Mouse (Mus musculus) heart, adult 18-20 months (tissue): Measurements from ENCODE around the gene Phf1. TPM values are rescaled to one million over a fixed set of nuclear protein-coding genes. Genes with fewer than 3 reads are reported as not detected.

ENCODE experiments used
- DNase-seq, 2 experiments: peaks; one replicate each; pipeline ENCODE4 v3.0.0; 2021 to 2022; ENCODE audit warnings: mixed read lengths in 1 of 2
- total RNA-seq, 2 experiments: library from RNA; stranded (reverse); gene quantifications; 2 replicates each; pipeline ENCODE4 v1.2.3; 2021

Phf1 gene
- total RNA-seq, 2 experiments from 2014 or later = 15.3 to 16.5 TPM

DNA sequence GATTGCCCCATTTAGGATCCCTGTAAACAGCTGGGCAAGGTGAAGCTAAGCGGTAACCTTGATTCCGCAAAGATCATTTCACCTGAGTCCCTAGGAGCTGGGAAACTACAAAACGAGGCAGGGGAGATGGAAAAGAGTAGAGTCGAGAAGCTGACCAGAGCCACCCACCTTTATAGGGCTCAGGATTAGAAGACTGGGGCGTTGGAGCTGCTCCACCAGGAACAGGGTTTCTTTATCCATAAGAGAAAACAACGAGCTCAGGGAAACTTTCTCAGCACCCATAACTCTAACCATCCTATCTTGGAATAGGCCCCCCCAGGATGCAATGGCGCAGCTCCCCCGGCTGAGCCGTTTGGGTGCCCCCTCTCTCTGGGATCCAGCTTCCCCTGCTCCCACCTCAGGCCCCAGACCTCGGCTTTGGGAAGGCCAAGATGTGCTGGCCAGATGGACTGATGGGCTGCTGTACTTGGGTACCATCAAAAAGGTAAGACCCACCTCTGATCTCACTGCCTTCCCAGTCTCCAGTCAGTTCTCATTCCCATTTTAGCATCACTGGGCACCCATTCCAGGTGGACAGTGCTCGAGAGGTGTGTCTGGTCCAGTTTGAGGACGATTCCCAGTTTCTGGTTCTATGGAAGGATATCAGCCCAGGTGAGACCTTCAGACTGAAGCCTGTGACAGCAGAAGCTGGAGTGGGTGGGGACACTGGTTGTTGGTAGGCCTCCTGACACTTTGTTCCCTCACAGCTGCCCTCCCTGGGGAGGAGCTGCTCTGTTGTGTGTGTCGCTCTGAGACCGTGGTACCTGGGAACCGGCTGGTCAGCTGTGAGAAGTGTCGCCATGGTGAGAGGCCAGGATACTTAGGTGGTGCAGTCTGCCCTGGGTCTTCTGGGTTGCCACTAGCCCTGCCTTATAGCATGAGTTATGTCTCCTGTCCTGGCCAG is 1.3 kb downstream of the Phf1 start:
- DNase-seq = no peak

DNA sequence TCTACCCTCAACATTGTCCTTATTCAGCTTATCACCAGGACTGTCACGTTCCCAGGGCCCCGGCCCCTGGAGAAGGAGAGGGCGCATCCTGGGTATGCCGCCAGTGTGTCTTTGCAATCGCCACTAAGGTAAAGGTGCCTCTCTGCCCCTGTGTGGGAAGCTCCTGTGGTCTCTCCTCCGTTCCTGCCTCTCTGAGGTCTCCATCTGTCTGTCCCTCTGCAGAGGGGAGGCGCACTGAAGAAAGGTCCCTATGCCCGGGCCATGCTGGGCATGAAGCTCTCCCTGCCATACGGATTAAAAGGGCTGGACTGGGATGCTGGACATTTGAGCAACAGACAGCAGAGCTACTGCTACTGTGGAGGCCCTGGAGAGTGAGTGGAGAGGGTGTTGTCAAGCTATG is 2.2 kb downstream of the Phf1 start:
- no peak for DNase-seq

DNA sequence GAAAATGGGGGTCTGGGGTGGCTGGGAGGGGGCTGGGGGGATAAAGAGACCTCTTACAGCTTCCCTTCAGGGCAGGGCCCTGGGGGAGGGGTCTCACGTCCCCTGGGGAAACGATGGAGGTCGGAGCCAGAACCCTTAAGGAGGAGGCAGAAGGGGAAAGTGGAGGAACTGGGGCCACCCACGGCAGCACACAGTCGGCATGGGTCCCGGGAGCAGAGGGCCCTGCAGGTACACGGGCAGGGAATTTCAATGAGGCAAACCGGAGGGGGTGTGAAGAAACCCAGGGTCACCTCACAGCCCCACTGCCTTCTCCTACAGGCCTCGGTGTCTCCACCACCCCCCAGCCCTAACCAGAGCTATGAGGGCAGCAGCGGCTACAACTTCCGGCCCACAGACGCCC is 3.6 kb downstream of the Phf1 start:
- DNase-seq = no peak

DNA sequence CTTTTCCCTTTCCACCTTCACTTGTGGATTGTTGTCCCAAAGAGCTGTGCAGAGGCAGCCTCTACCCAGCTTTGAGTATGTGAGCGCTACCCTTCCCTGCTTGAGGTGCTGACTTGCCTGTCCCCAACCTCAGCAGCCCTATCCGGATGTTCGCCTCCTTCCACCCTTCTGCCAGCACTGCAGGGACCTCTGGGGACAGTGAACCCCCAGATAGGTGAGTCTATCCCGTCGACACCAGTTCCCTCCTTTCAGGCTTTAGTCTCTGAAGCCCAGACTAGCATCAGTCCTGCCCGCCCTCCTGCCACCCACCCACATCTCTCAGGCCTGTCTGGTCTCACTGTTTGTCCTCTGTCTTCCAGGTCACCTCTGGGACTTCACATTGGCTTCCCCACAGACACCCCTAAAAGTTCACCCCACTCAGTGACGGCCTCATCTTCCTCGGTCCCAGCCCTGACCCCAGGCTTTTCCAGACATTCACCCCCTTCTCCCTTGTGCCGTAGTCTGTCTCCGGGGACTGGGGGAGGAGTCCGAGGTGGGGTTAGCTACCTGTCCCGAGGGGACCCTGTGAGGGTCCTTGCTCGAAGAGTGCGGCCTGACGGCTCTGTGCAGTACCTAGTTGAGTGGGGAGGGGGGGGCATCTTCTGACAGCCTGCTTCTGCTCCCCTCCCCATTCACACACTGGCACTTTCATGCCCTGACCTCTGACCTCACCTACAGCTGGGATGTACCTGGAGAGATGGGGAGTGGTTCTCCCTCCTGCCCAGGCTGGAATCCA is 4.3 kb downstream of the Phf1 start:
- no peak for DNase-seq

DNA sequence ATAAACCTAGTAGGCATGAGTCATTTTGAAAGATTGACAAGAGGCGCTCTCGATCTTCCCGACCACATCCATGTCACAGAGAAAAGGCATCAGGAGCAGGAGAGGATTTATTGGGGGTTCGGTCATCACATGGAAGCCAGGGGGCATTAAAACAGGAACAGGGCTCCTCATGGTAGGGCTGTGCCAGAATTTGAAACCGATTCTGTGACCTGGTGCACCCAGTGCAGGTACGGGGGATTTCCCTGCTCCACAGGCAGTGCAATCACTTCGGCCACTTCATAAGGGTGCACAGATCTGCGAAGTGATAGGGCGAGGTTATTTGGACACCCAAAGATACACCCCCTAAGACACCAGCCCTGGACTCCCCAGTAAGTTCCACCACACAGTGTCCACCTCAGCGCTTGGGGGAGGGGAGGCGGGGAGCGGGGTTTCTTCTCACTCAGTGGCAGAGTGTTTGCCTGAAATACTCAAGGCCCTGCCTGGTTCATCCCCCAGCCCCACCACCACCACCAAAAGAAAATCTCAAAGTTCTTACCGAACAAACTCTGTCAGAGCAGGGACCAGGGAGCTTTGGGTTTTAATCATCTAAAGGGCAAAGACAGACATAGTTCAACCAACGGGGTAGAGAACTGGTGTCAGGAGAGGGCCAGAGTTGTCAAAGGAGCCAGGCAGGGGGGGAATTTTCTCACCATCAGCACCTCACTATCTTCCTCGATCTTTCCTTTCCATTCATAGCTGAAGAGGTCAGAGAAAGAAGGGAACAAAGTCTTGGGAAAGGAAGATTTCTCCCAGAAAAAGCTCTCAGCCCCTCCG is 5.2 kb downstream of the Phf1 start:
- DNase-seq = no peak

DNA sequence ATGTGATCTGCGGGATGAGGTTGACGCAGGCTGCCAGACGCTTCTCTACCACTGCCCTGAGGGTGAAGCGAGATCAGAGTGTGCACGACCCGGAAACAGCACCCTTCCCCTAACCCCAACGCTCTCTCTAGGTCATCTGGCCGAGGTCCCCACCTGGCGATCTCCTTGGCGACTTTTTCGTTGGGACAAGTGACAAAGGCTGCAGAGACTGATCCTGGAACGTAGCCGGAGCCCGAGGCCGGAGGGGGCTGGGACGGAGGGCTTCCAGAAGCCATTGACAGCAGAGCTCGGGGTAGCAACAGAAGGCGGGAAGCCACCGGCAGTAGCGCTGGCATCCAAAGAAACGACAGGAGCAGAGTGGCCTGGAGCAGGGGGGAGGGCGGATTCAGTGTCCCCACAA is 5.9 kb downstream of the Phf1 start:
- no peak for DNase-seq

DNA sequence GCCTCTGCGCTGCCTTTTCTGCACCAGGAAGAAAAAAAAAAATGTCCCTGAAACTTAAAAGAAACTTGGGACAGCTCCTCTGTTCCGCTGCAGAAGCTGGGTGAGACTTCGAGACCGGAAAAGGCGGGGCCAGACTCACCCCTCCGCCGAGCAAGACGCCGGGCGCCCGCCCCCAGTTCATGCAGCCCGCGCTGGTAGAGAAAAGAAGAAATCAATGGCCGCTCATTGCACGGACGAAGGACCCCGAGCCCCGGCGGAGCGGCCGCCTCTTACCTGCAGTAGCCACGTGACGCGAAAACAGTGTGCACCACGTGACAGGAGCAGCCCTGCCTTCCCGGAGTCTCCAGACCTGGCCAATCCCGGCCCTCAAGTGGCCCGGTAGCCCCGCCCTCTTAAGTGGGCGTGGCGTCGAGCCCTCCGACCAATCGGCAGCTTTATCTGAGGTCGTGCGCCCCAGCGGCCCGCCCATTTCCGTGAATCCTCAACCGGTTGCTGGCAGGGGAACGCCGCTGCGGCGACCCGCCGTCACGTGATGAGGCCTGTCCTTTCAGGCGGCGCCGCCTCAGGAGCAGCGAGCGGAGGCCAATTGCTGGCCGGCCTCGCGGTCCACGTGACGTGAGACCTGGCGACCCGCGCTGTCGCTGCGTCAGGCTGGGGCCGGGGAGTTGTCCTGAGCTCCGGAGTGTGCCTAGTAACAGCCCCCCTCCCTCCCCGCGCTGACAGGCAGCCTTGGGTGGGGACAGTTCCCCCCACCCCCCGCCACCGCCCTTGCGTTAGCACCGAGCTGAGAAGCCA is 6.5 kb downstream of the Phf1 start, which contains the start of gene Cuta:
Gene Cuta, minus strand, starts transcription at position 392 of the 795 bp plus-strand sequence.
- peak; percentile 99 to 100 for DNase-seq

DNA sequence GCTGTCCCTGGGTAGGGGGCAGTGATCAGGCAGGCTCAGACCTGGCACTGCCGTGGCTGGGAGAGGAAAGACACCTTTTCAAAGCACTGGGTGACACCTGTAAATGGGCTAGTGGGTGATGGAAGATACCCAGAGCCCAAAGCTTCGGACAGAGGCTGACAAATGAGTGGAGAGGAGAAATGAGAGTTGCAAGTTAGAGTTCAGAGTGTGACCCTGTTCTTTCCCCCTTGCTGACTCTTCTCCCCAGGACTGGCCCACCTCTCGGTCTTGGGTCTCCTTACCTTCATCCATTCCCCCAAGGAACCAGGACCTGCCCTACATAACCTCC is 7.1 kb downstream of the Phf1 start:
- DNase-seq = no peak

DNA sequence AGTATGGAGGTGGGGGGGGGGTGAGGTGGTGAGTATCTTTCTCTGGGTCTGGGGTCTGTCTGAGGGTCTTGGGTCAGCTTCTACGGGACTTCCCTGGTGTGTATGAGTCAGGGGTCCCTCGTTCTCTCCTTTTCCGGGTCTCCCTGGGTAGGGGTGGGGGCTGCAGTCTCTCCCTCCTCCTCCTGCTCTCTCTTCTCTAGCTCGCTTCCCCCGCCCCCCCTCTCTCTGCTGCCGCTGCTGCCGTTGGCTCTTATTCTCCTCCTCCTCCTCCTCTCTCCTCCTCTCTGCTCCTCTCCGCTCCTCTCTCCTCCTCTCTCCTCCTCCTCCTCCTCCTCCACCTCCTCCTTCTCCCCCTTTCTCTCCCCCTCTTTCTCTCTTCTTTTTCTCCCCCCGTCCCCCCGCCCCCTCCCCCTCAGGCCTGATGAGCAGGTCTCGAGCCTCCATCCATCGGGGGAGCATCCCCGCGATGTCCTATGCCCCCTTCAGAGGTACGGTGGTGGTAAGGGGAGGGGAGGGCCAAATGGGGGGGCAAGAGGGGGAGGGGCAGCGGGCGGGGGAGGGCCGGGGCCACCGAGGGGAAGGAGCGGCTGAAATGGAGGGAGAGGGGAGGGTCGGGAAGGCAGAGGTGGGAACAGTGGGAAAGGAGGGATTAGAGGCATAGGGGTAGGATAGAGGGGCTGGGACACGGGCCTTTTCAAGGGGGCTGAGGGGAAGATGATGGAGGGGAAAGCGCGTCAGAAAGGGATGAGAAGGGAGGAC is 8.4 kb downstream of the Phf1 start, which contains the start of gene Syngap1:
Gene Syngap1, plus strand, starts transcription at position 223 of the 759 bp plus-strand sequence.
- peak in 1 of 2 experiments; percentile 34 for DNase-seq

DNA sequence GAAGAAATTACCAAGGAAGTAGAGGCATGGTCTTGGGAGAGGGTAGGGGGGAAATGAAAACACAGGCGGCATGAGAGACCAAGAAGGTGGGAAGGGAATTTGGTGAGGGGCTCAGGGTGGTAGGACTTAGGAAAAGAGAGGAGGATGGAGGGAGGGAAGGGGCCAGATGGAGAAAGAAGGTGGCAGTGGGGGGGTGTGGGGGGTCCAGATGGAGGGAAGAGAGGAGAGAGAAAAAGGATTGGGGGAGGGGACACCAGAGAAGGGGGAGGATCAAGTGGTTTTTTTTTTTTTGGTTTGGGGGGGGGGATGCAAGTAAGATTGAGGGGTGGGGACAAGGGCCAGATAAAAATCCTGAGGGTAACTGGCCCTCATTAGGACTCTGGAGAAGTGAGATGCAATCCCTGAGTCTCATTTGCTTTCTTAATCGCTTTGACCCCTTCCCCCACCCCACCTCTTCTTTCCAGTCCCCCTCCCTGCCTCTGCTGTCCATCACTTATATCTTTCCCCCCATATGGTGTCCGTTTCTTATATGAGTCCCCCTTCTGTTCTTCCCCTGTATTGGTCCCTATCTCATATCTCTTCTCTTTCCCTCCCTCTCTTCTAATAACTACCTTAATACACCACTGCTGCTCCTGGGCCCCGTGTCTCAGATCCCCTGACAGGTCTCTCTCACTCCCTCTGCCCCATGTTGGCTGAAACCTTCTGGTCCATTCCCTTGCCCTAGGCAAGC is 9.2 kb downstream of the Phf1 start:
- no peak for DNase-seq

DNA sequence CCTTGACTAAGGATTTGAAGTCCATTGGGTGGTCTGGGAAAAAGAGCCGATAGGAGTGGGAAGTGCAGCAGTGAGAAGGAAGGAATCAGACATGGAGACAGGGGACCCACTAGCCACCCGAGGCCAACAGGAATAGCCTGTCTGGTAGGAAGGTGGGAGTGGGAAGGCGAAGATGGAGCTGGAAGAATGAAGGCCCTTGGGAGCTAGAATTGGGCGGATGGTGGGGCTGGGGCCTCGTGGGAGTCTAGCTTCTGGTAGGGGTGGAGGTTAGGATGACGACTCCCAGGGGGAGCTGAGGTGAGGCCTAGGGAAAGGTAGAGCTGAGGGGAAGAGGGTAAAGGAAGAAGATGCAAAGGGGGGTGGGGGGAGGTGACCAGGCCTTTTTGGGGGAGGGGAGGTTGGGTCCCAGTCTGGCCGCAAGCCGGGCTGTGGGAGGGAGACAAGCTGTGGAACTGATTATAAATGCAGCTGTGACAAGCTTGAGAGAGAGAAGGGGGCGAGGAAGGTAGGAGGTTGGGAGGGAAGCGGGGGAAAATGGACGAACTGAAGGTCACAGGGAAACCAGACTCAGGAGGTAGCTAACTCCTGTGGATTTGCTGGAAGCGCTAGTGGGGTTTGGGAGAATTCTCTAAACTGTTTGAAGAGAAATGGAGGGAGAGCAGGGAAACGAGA is 13.1 kb downstream of the Phf1 start:
- no peak for DNase-seq

DNA sequence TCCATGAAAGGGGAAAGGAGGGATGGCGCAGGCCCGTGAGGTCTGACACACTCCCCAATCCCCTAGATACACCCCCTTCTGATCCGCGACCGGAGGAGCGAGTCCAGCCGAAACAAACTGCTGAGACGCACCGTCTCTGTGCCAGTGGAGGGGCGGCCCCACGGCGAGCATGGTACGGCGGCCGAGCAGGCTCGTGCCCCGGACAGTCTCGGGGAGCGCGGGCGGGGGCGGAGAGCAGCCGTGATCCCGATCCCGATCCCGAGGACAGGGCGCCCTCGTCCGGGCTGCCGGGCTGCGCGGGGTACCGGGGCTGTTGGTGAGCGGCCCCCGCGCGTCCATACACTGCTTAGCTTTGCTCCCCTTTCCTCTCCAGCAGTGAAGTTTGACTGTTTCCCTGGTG is 13.7 kb downstream of the Phf1 start:
- peak; percentile 84 to 86 for DNase-seq

DNA sequence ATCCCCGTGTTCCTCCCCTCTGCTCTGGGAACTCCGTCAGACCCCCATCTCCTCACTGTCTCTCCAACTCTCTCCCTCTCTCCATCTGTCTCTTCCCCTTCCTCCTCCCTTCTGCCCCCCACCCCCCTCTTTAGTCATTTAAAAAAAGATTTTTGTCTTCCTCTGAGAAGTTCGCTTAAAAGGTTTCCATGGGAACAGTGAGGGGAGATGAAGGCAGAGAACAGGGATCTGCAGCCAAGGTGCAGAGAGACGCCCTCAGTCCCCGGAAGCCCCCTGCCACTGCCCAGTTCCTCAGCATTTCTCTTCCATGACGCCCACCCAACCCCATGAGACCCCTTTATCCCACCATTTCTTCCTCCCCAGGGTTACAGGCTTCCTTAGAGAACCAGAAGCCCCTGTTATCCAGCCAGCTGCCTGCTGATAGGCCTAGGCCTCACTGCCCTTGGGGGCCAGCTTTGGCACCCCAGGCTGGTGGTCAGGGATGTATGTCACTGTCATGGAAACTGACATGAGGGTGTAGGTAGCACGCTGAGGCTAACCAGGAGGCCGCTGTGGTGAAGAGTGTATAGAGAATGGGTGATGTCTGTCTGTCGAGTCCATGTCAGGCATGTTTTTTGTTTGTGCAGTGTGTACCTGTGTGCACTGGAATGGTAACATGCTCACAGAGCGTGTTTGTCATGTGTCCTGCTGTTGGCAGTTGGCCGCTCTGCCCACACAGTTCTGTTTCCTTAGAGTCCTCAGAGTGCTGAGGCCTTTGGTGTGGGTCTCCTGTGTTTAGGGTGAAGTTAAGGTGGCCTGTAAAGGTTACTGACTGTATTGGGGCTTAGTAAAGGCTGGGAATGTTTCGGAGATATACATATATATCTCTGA is 14.6 kb downstream of the Phf1 start:
- DNase-seq = no peak

DNA sequence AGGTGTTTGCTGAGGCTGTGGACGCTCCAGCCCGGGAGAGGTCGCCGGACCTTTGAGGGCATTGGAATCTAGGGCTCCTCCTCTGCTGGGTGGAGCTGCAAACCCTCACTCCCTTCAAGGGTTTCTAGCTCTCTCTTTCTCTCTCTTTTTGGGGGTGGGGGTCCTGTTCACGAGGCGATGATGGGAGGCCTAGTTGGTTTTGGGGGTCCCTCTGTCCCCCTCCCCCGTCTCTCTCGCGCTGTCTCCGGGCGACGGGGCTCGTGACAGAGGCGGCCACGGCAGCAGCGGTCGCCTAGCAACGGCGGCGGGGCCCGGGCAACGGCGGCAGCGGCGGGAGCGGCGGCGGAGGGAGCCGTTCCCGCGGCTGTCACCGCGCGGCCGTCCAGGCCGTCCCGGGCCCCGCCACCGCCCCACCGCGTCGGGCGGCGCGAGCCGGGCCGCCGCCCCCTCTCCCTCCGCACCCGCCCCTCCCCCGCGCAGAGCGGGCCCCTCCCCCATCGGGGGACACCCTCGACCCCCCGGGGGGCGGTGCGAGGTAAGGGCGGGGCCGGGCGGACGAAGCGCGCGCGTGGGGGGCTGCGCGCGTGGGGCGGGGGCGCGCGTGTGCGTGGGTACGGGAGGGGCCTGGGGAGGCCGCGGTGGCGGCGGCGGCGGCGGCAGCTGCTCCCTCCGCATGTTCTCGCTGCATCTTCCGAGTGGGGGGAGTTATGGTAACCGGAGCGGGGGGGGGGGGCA is 15.6 kb downstream of the Phf1 start:
- DNase-seq = peak; percentile 54 to 67

DNA sequence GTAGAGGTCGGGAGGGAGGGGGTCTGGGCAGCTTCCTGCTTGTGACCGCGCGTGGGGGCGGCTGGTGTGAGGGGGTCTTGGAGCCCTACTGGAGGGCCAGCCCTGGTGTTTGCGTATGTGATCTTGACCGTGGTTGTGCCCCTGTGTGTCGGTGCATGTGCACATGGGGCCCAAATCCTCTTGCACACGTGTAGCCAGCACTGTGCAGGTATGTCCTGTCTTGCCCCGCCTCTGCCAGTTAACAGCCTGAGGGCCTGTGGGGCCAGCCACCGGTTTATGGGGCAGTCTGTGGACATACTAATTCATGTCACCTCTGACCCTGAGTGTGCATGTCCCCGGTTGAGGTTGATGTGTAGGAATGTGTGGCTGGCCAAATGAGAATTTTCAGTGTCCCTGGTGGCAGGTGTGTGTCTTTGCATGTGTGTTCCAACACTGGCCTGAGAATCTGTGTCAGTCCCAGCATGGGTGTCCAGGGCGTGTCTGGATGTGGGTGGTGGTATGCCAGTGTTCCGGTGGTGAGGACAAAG is 16.3 kb downstream of the Phf1 start:
- DNase-seq = peak in 1 of 2 experiments; percentile 34

DNA sequence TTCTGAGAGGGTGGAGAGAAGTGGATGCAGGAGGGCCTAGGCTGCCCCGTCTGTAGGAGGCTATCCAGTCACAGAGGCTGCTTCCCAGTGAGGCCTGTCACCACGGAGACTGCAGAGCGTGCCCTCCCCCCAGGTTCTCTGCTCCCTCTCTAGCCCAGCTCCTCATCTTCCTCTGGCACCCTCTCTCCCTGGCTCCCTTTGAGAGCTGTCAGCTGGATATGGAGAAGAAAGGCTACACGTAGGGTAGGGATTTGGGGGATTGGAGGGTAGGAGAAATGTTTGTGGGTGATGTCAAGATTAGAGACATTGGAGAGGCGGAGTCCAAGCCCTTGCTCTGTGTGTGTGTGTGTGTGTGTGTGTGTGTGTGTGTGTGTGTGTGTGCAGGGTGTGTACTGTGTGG is 17.0 kb downstream of the Phf1 start:
- no peak for DNase-seq

DNA sequence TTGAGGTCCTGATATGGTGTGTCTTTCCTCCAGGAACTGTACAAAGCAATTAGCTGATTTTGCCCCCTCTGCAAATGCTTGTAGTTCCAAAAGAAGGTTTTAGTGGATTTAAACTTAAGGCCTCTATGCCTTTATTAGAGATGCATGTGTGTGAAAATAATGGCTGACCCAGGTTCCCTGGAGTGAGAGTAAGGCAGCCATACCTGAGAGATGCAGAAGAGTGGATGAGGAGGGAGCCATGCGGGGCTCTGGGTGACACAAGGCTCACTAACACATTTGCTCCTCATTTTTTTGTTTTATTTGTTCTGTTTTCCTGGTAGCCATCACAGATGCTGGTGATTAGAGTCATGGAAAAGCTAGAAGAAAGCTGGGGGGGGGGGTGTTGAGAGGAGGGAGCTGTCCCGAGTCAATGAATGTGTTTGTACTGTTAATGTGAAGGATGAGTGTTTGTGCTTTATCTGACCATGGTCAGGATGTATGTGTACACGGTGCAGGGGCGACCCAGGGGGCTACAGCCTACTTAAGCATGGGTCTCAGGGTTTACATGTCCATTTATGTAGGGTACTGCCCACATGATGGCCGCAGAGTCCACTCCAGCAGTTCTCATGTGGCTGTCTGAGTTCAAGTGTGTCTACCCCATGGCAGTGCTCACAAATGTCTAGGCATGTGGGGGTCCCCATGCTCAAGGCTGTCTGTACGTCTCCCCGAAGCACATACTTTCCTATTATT is 17.9 kb downstream of the Phf1 start:
- DNase-seq = no peak
